Mouse (Mus musculus) lung, embryonic 16.5 days (tissue): Measurements from ENCODE around the gene Ccdc33. TPM values are rescaled to one million over a fixed set of nuclear protein-coding genes. Genes with fewer than 3 reads are reported as not detected.

Source experiments
- ATAC-seq: fragments of 200-750 bp; cut with Nextera tagmentation; 2 replicates; pipeline ENCODE4 v1.8.0; 2017; ENCODE audit warnings: low read depth, mild to moderate bottlenecking, moderate library complexity
- H3K27ac ChIP-seq: fragments of 300-500 bp; sonication (generic); 2 replicates; pipeline ENCODE4 v1.5.1; 2014; ENCODE audit warnings: mild to moderate bottlenecking, control low read depth, low read length
- H3K27me3 ChIP-seq: fragments of 300-500 bp; sonication (generic); 2 replicates; pipeline ENCODE4 v1.6.1; 2014; ENCODE audit warnings: low read depth, low read length, mixed read lengths; ENCODE audit not compliant: control insufficient read depth, insufficient read depth
- H3K36me3 ChIP-seq: fragments of 300-500 bp; sonication (generic); 2 replicates; pipeline ENCODE4 v1.6.1; 2014; ENCODE audit warnings: low read length; ENCODE audit not compliant: control insufficient read depth, insufficient read depth
- H3K4me1 ChIP-seq: fragments of 300-500 bp; sonication (generic); replicated peaks from 2 replicates; pipeline ENCODE4 v1.6.1; 2014; ENCODE audit warnings: low read length, mixed read lengths; ENCODE audit not compliant: control insufficient read depth, insufficient read depth
- H3K4me2 ChIP-seq: fragments of 300-500 bp; sonication (generic); 2 replicates; pipeline ENCODE4 v1.6.1; 2014; ENCODE audit warnings: low read depth, low read length, control low read depth
- H3K4me3 ChIP-seq: fragments of 300-500 bp; sonication (generic); 2 replicates; pipeline ENCODE4 v1.5.1; 2014; ENCODE audit warnings: mild to moderate bottlenecking, low read length, control low read depth
- H3K9ac ChIP-seq: fragments of 300-500 bp; sonication (generic); 2 replicates; pipeline ENCODE4 v1.6.1; 2014; ENCODE audit warnings: low read length, control low read depth
- H3K9me3 ChIP-seq: fragments of 300-500 bp; sonication (generic); 2 replicates; pipeline ENCODE4 v1.6.1; 2016; ENCODE audit warnings: low read length; ENCODE audit not compliant: control insufficient read depth
- WGBS: fragments of 180-500 bp; shearing (Covaris S2); extraction: QIAGEN DNeasy Blood & Tissue Kit; methylation state at CpG from one replicate; pipeline ENCODE4 v1.1.7; 2014; 5-methylcytosine and 5-hydroxymethylcytosine counted together
- polyA plus RNA-seq: library from polyadenylated mRNA; unstranded; fragments of >200 nt; fragmentation: Nextera tagmentation; extraction: Ambion mirVana; gene quantifications from 2 replicates; pipeline ENCODE4 v1.2.1, GENCODE M21; 2015

The Ccdc33 gene
- polyA plus RNA-seq, 1 experiment from 2014 or later: 0.68 TPM

- WGBS: 33% methylated on average over 19 of the region's 19 CpGs
- peak; percentile 81 for ATAC-seq
- Histone ChIP-seq H3K9me3 (no peaks in the 10 kb centered on the region), H3K4me1 (no peaks in the 10 kb centered on the region), H3K27me3 (peaks cover 11% of the 10 kb centered on the region), H3K27ac (no peak overlapping the region), H3K4me3 (no peak overlapping the region), H3K36me3 (no peaks in the 10 kb centered on the region), H3K9ac (no peak overlapping the region), H3K4me2 (no peak overlapping the region)
These were observed 80.0 kb downstream of the Ccdc33 start for GRCm38 (mm10) chr9:58038500-58039168.

- peaks cover 11% of the 10 kb centered on the region for H3K27me3 ChIP-seq
- no peaks in the 10 kb centered on the region for H3K4me1 ChIP-seq
- no peak overlapping the region for H3K4me2 ChIP-seq
- H3K36me3 ChIP-seq: no peaks in the 10 kb centered on the region
- no peak overlapping the region for H3K4me3 ChIP-seq
- no peak for ATAC-seq
- no peak overlapping the region for H3K9ac ChIP-seq
- WGBS: 74% methylated on average over 4 of the region's 4 CpGs
- H3K9me3 ChIP-seq: no peaks in the 10 kb centered on the region
- no peak overlapping the region for H3K27ac ChIP-seq
These were observed 81.7 kb downstream of the Ccdc33 start for GRCm38 (mm10) chr9:58036961-58037360.

- Histone ChIP-seq H3K4me2 (no peak overlapping the region), H3K27ac (no peak overlapping the region), H3K4me3 (no peak overlapping the region), H3K36me3 (no peaks in the 10 kb centered on the region), H3K27me3 (peaks cover 11% of the 10 kb centered on the region), H3K4me1 (no peaks in the 10 kb centered on the region), H3K9me3 (no peaks in the 10 kb centered on the region), H3K9ac (no peak overlapping the region)
- ATAC-seq: no peak
- 53% methylated on average over 7 of the region's 7 CpGs for WGBS
These were observed 82.5 kb downstream of the Ccdc33 start for GRCm38 (mm10) chr9:58035951-58036698.

- Histone ChIP-seq H3K4me3 (no peak overlapping the region), H3K4me2 (no peak overlapping the region), H3K9me3 (no peaks in the 10 kb centered on the region), H3K9ac (no peak overlapping the region), H3K27me3 (peaks cover 11% of the 10 kb centered on the region), H3K4me1 (no peaks in the 10 kb centered on the region), H3K36me3 (no peaks in the 10 kb centered on the region), H3K27ac (no peak overlapping the region)
- WGBS: 54% methylated on average over 2 of the region's 2 CpGs
- ATAC-seq: no peak
These were observed 83.1 kb downstream of the Ccdc33 start for GRCm38 (mm10) chr9:58035519-58035918.

DNA sequence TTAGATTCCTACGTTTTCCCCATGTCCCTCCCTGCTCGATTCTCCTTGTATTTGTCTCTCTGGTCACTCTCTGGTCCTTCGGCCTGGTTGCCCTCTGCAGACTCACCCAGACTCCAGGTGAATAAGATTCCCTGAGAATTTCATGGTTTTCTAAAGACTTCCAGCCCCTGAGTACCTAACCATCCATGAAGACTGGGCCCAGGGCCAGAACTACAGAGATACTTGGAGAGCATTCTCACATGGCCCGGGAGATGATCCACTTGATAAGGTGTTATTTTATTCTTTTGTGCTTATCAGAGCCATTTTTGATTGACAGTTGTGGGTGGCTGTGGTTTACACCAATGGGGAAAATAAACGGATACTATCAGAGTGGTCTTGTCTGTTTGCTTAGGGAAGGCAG is 86.7 kb downstream of the Ccdc33 start:
- Histone ChIP-seq H3K9ac (no peak overlapping the region), H3K9me3 (no peaks in the 10 kb centered on the region), H3K27me3 (no peaks in the 10 kb centered on the region; the same call in 1 of the 2 replicates), H3K4me3 (no peak overlapping the region), H3K27ac (no peak overlapping the region), H3K4me2 (no peak overlapping the region), H3K36me3 (no peaks in the 10 kb centered on the region), H3K4me1 (no peaks in the 10 kb centered on the region)
- 63% methylated on average over 5 of the region's 5 CpGs for WGBS
- no peak for ATAC-seq

DNA sequence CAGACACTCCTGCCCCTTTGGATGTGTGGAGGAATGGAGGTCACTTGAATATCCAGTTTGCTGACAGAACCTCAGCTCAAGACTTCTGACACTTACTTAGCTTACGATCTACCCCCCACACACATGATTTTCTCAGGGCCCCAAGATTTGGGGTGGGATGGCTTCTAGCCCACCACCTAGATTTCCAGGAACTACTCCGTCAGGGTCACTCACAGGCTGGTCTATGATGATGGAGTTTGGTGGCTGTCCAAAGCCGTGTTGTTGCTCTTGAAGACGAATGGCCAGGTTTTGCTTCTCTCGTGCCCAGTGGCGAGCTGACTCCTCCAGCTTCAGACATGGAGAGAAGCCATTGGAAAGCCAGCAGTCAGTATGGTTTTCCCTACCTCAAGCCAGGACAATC is 89.0 kb downstream of the Ccdc33 start:
- Histone ChIP-seq H3K4me3 (no peak overlapping the region), H3K9me3 (no peaks in the 10 kb centered on the region), H3K4me2 (no peak overlapping the region), H3K36me3 (no peaks in the 10 kb centered on the region), H3K9ac (no peak overlapping the region), H3K27ac (no peak overlapping the region), H3K4me1 (no peaks in the 10 kb centered on the region), H3K27me3 (no peaks in the 10 kb centered on the region)
- ATAC-seq: no peak
- WGBS: 68% methylated on average over 6 of the region's 6 CpGs

DNA sequence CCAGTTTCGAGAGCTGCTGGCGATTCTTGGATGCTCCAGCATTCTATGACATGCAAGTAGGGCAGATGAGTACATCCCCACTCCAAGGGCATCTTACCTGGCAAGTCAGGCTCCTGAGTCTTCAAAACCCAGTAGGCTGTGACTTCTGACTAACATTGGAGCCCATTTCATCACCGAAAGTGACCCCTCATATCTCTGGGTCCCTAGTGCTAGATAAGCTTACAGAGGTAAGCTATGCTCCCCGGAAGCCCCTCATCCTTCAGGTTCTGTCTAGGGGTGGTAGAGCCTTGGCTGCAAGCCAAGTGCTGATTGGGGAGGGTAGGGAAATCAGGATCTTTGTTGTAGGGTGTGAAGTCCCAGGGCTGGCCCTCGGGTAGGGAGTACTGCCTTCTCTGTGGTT is 89.8 kb downstream of the Ccdc33 start:
- Histone ChIP-seq H3K27ac (no peak overlapping the region), H3K4me3 (no peak overlapping the region), H3K4me2 (no peak overlapping the region), H3K9me3 (no peaks in the 10 kb centered on the region), H3K36me3 (no peaks in the 10 kb centered on the region), H3K4me1 (no peaks in the 10 kb centered on the region), H3K9ac (no peak overlapping the region), H3K27me3 (no peaks in the 10 kb centered on the region)
- WGBS: 51% methylated on average over 5 of the region's 5 CpGs
- ATAC-seq: no peak

- Histone ChIP-seq H3K4me3 (no peak overlapping the region), H3K36me3 (no peaks in the 10 kb centered on the region), H3K9ac (no peak overlapping the region), H3K27me3 (no peaks in the 10 kb centered on the region), H3K27ac (no peak overlapping the region), H3K4me2 (no peak overlapping the region), H3K4me1 (no peaks in the 10 kb centered on the region), H3K9me3 (no peaks in the 10 kb centered on the region)
- WGBS: 47% methylated on average over 2 of the region's 2 CpGs
- ATAC-seq: no peak
These were observed 91.0 kb downstream of the Ccdc33 start for GRCm38 (mm10) chr9:58027426-58028180.

DNA sequence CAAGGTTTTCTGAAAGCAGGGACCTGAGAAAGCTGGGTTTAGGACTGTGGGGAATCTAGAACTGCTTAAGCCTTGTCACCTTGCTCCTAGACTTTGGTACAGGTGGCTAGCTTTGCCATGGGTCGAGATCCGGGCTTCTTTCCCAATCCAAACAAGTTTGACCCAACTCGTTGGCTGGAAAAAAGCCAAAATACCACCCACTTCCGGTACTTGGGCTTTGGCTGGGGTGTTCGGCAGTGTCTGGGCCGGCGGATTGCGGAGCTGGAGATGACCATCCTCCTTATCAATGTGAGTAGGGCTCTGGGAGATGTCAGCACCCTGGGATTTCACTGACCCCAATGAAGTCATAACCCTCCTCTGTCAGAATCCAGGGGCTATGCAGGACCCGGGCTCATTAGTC is 92.6 kb downstream of the Ccdc33 start:
- no peaks in the 10 kb centered on the region for H3K27me3 ChIP-seq
- no peak for ATAC-seq
- 66% methylated on average over 9 of the region's 9 CpGs for WGBS
- H3K4me1 ChIP-seq: no peaks in the 10 kb centered on the region
- no peak overlapping the region for H3K4me2 ChIP-seq
- no peak overlapping the region for H3K4me3 ChIP-seq
- no peaks in the 10 kb centered on the region for H3K9me3 ChIP-seq
- no peak overlapping the region for H3K9ac ChIP-seq
- H3K27ac ChIP-seq: no peak overlapping the region
- no peaks in the 10 kb centered on the region for H3K36me3 ChIP-seq
